Mouse (Mus musculus) T-helper 17 cell (primary cell): ENCODE data around the gene Nbeal2.

ENCODE experiments used
- in situ Hi-C, 2 experiments: fragments of 300-600 bp; cut with MboI, MseI; formaldehyde crosslinking; loops; 1 replicate in 1 of 2; 2 replicates in 1 of 2; pipeline ENCODE4 v1.15.1; 2025; ENCODE audit warnings: high pct_unique_total_duplicates in 2 of 2

Nbeal2 gene

GRCm38 (mm10) chr9:110651931-110652722 lies 1.8 kb downstream of the Nbeal2 start:
- in situ Hi-C loops = no loop called here

- in situ Hi-C loops = loop anchor here in 1 of 2 experiments (10.0 kb wide), 1 partner anchor 775 kb away; the partner anchor contains the start of gene Cdc25a
Measured at GRCm38 (mm10) chr9:110649775-110650174, 4.2 kb downstream of the Nbeal2 start.

- in situ Hi-C loops = loop anchor here in 1 of 2 experiments (10.0 kb wide), 1 partner anchor 770 kb away; the partner anchor contains the start of gene Cdc25a
Measured at GRCm38 (mm10) chr9:110645219-110645618, 8.7 kb downstream of the Nbeal2 start.

GRCm38 (mm10) chr9:110644295-110644694 lies 9.7 kb downstream of the Nbeal2 start:
- in situ Hi-C loops = loop anchor here (5.0 to 10.0 kb wide), 3 partner anchors 58 to 769 kb away; partner anchors contain the start of gene Cdc25a (in 1 of the 2)

- in situ Hi-C loops = loop anchor here (5.0 to 10.0 kb wide), 3 partner anchors 59 to 769 kb away; partner anchors contain the start of gene Cdc25a (in 1 of the 2)
Measured at GRCm38 (mm10) chr9:110643787-110644186, 10.2 kb downstream of the Nbeal2 start.

- in situ Hi-C loops = loop anchor here (5.0 to 10.0 kb wide), 3 partner anchors 59 to 768 kb away; partner anchors contain the start of gene Cdc25a (in 1 of the 2)
Measured at GRCm38 (mm10) chr9:110642812-110643524, 11.0 kb downstream of the Nbeal2 start.

GRCm38 (mm10) chr9:110641006-110641405 lies 13.0 kb downstream of the Nbeal2 start:
- in situ Hi-C loops = loop anchor here (5.0 to 10.0 kb wide), 3 partner anchors 61 to 766 kb away; partner anchors contain the start of gene Cdc25a (in 1 of the 2)

GRCm38 (mm10) chr9:110638611-110639021 lies 15.3 kb downstream of the Nbeal2 start:
- in situ Hi-C loops = no loop called here

- in situ Hi-C loops = no loop called here
Measured at GRCm38 (mm10) chr9:110635225-110635624, 18.7 kb downstream of the Nbeal2 start.

- in situ Hi-C loops = no loop called here
Measured at GRCm38 (mm10) chr9:110633882-110634281, 20.1 kb downstream of the Nbeal2 start.

- in situ Hi-C loops = no loop called here
Measured at GRCm38 (mm10) chr9:110632671-110633070, 21.3 kb downstream of the Nbeal2 start.

- in situ Hi-C loops = no loop called here
Measured at GRCm38 (mm10) chr9:110631651-110632275, 22.2 kb downstream of the Nbeal2 start.

- in situ Hi-C loops = no loop called here
Measured at GRCm38 (mm10) chr9:110631191-110631590, 22.8 kb downstream of the Nbeal2 start.

GRCm38 (mm10) chr9:110630171-110630570 lies 23.8 kb downstream of the Nbeal2 start:
- in situ Hi-C loops = no loop called here

GRCm38 (mm10) chr9:110625350-110625908 lies 28.5 kb downstream of the Nbeal2 start:
- in situ Hi-C loops = no loop called here

GRCm38 (mm10) chr9:110624361-110625166 lies 29.4 kb downstream of the Nbeal2 start, which contains the start of gene Nradd:
Gene Nradd, minus strand, starts transcription at chr9:110624452.
- in situ Hi-C loops = loop anchor here in 1 of 2 experiments (25.0 kb wide), 1 partner anchor 187 kb away; no protein-coding TSS in a partner anchor

- in situ Hi-C loops = loop anchor here in 1 of 2 experiments (25.0 kb wide), 1 partner anchor 186 kb away; no protein-coding TSS in a partner anchor
Measured at GRCm38 (mm10) chr9:110623416-110624195, 30.4 kb downstream of the Nbeal2 start.

GRCm38 (mm10) chr9:110622621-110623219 lies 31.2 kb downstream of the Nbeal2 start:
- in situ Hi-C loops = loop anchor here in 1 of 2 experiments (25.0 kb wide), 1 partner anchor 185 kb away; no protein-coding TSS in a partner anchor

GRCm38 (mm10) chr9:110620685-110621084 lies 33.3 kb downstream of the Nbeal2 start:
- in situ Hi-C loops = loop anchor here in 1 of 2 experiments (25.0 kb wide), 1 partner anchor 183 kb away; no protein-coding TSS in a partner anchor
